Mouse (Mus musculus) liver, postnatal 0 days (tissue): ENCODE measurements around the gene Ltbp2.

Experiments used
- CTCF ChIP-seq: sonication (generic); IDR thresholded peaks from 2 replicates; pipeline ENCODE4 v1.5.1; 2016; ENCODE audit warnings: antibody characterized with exemption, low read depth
- EP300 ChIP-seq: IDR thresholded peaks from 2 replicates; pipeline ENCODE4 v1.6.1; 2016; ENCODE audit warnings: antibody characterized with exemption, low read depth, mild to moderate bottlenecking

DNA sequence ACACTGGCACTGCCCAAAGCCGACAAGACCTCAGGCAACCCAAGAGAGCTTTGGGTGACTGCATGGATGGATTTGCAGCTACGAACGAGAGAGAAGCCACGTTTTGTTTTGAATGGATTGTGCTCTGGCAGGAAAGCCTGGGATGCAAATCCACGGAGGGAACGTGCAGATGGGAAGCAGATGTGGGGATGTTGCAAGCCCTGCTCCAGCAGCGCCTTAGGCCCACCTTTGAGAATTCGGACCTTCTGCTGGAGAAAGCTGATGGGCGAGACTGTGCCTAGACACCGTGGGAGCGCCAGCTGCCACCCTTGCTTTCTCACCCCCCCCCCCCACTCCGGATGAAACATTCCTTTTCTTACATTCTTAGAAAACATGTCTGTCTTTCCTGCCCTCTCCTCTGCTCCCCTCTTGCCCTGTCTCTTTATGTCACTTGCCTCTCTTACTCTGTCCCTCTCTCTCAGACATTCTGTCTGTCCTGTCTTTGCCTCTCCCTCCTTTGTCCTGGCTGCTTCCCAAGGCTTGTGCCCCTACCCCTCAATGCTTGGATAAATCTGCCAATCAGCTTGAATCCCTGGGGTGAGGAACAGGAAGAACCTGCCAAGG is 30.8 kb upstream of the Ltbp2 start:
- no peak for TF ChIP-seq CTCF
- TF ChIP-seq EP300 = no peak
